Mouse (Mus musculus) erythroblast, embryonic 14.5 days (primary cell): Measurements from ENCODE around the gene Atp6v0b.

Experiments used
- GATA1 ChIP-seq: IDR thresholded peaks from 2 replicates; pipeline ENCODE4 v1.6.1; 2012; ENCODE audit warnings: low read length, inconsistent platforms, mixed read lengths
- TAL1 ChIP-seq: IDR thresholded peaks from 3 replicates; pipeline ENCODE4 v1.6.1; 2012; ENCODE audit warnings: low read length, inconsistent platforms, mixed read lengths

DNA sequence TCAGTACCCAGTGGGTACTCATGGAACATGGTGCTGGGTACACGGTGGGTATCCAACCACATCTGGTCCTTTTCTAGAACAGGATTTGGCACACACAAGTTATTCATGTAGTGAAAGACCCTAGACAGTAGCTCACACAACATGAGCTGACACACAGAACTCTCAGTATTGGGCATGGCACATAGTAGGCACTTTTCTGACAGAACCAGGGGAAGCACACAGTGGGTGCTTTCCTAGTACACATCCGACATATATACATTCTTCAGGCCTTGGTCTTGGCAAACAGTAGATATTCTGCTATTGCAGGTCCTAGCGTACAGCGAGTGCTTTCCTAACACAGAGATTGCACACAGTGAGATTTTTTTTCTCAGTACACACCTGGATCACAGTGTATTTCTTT, 40.9 kb downstream of the Atp6v0b start:
- no peak for TF ChIP-seq GATA1
- no peak for TF ChIP-seq TAL1
